Mouse (Mus musculus) liver, embryonic 11.5 days (tissue): ENCODE measurements at regions not wholly inside any gene's neighbourhood (a gene's known extent, or its start where the extent isn't known, plus 50 kb on each side); places are given as distances from the start of the nearest gene placed in this dataset.

Experiments used
- ATAC-seq: fragments of 200-750 bp; cut with Nextera tagmentation; replicated peaks from 2 replicates; pipeline ENCODE4 v1.8.0; 2017; ENCODE audit warnings: moderate number of reproducible peaks, mild to moderate bottlenecking, moderate TSS enrichment, moderate library complexity; ENCODE audit not compliant: low FRiP score
- DNase-seq: peaks from one replicate; pipeline ENCODE4 v3.0.0-alpha.2; 2017; ENCODE audit warnings: low spot score
- H3K27ac ChIP-seq: fragments of 300-500 bp; sonication (generic); 2 replicates; pipeline ENCODE4 v1.5.1; 2014; ENCODE audit warnings: mild to moderate bottlenecking, low read depth, low read length, control low read depth
- H3K27me3 ChIP-seq: fragments of 300-500 bp; sonication (generic); replicated peaks from 2 replicates; pipeline ENCODE4 v1.6.1; 2014; ENCODE audit warnings: low read length, mixed read lengths; ENCODE audit not compliant: control insufficient read depth, insufficient read depth
- H3K36me3 ChIP-seq: fragments of 300-500 bp; sonication (generic); 2 replicates; pipeline ENCODE4 v1.6.1; 2014; ENCODE audit warnings: mild to moderate bottlenecking, low read length, moderate library complexity, mixed read lengths; ENCODE audit not compliant: control insufficient read depth, insufficient read depth
- H3K4me1 ChIP-seq: fragments of 300-500 bp; sonication (generic); replicated peaks from 2 replicates; pipeline ENCODE4 v1.6.1; 2014; ENCODE audit warnings: low read length, mixed read lengths; ENCODE audit not compliant: control insufficient read depth, insufficient read depth
- H3K4me2 ChIP-seq: fragments of 300-500 bp; sonication (generic); 2 replicates; pipeline ENCODE4 v1.6.1; 2014; ENCODE audit warnings: mild to moderate bottlenecking, control low read depth, moderate library complexity
- H3K4me3 ChIP-seq: fragments of 300-500 bp; sonication (generic); 2 replicates; pipeline ENCODE4 v1.5.1; 2014; ENCODE audit warnings: low read depth, low read length, control low read depth
- H3K9ac ChIP-seq: fragments of 300-500 bp; sonication (generic); 2 replicates; pipeline ENCODE4 v1.6.1; 2014; ENCODE audit warnings: low read depth, low read length, control low read depth
- H3K9me3 ChIP-seq: fragments of 300-500 bp; sonication (generic); 2 replicates; pipeline ENCODE4 v1.6.1; 2016; ENCODE audit warnings: low read length, inconsistent platforms, mixed read lengths; ENCODE audit not compliant: control insufficient read depth
- WGBS: fragments of 180-500 bp; shearing (Covaris S2); extraction: QIAGEN DNeasy Blood & Tissue Kit; methylation state at CpG from one replicate; pipeline ENCODE4 v1.1.7; 2014; 5-methylcytosine and 5-hydroxymethylcytosine counted together

- no peaks in the 10 kb centered on the region for H3K36me3 ChIP-seq
- H3K4me3 ChIP-seq: no peak overlapping the region
- no peaks in the 10 kb centered on the region for H3K4me1 ChIP-seq
- no peak overlapping the region for H3K4me2 ChIP-seq
- H3K9me3 ChIP-seq: no peaks in the 10 kb centered on the region
- no peak overlapping the region for H3K27ac ChIP-seq
- ATAC-seq (no peak), DNase-seq (no peak)
- H3K27me3 ChIP-seq: no peaks in the 10 kb centered on the region
- H3K9ac ChIP-seq: no peak overlapping the region
- 64% methylated on average over 7 of the region's 7 CpGs for WGBS
Measured at GRCm38 (mm10) chr7:83014725-83015690, 147.9 kb downstream of the Mex3b start.

GRCm38 (mm10) chr7:83015756-83016155 is 148.6 kb downstream of the Mex3b start:
- H3K4me2 ChIP-seq: no peak overlapping the region
- no peak for ATAC-seq

GRCm38 (mm10) chr7:83016566-83016965 is 149.4 kb downstream of the Mex3b start:
- ATAC-seq (no peak), DNase-seq (no peak)
- Histone ChIP-seq H3K36me3 (no peaks in the 10 kb centered on the region), H3K9me3 (no peaks in the 10 kb centered on the region), H3K27me3 (no peaks in the 10 kb centered on the region), H3K9ac (no peak overlapping the region), H3K4me3 (no peak overlapping the region), H3K27ac (no peak overlapping the region), H3K4me1 (no peaks in the 10 kb centered on the region), H3K4me2 (no peak overlapping the region)
- 47% methylated on average over 4 of the region's 4 CpGs for WGBS

More at GRCm38 (mm10) chr7:83015756-83016155, 148.6 kb downstream of the Mex3b start:
- DNase-seq: no peak
- Histone ChIP-seq H3K36me3 (no peaks in the 10 kb centered on the region), H3K27ac (no peak overlapping the region), H3K9me3 (no peaks in the 10 kb centered on the region), H3K27me3 (no peaks in the 10 kb centered on the region), H3K9ac (no peak overlapping the region), H3K4me1 (no peaks in the 10 kb centered on the region), H3K4me3 (no peak overlapping the region)
- WGBS: 50% methylated on average over 4 of the region's 4 CpGs

GRCm38 (mm10) chr7:83020584-83020983 is 153.5 kb downstream of the Mex3b start:
- no peak overlapping the region for H3K4me2 ChIP-seq
- no peak overlapping the region for H3K4me3 ChIP-seq
- no peak overlapping the region for H3K27ac ChIP-seq
- H3K27me3 ChIP-seq: no peaks in the 10 kb centered on the region
- ATAC-seq (no peak), DNase-seq (no peak)
- H3K9me3 ChIP-seq: no peaks in the 10 kb centered on the region
- 86% methylated on average over 2 of the region's 2 CpGs for WGBS
- H3K4me1 ChIP-seq: no peaks in the 10 kb centered on the region
- no peaks in the 10 kb centered on the region for H3K36me3 ChIP-seq
- no peak overlapping the region for H3K9ac ChIP-seq

- no peaks in the 10 kb centered on the region for H3K36me3 ChIP-seq
- H3K4me2 ChIP-seq: no peak overlapping the region
- ATAC-seq: no peak
- H3K4me3 ChIP-seq: no peak overlapping the region
- no peaks in the 10 kb centered on the region for H3K9me3 ChIP-seq
- no peak for DNase-seq
- H3K9ac ChIP-seq: no peak overlapping the region
- WGBS: 88% methylated on average over 1 of the region's 1 CpGs
- no peaks in the 10 kb centered on the region for H3K4me1 ChIP-seq
- no peaks in the 10 kb centered on the region for H3K27me3 ChIP-seq
- H3K27ac ChIP-seq: no peak overlapping the region
Measured at GRCm38 (mm10) chr7:83023990-83024389, 156.9 kb downstream of the Mex3b start.

GRCm38 (mm10) chr7:83031101-83031500 is 164.0 kb downstream of the Mex3b start:
- Histone ChIP-seq H3K27me3 (no peaks in the 10 kb centered on the region), H3K4me2 (no peak overlapping the region), H3K27ac (no peak overlapping the region), H3K9me3 (no peaks in the 10 kb centered on the region), H3K4me1 (no peaks in the 10 kb centered on the region), H3K9ac (no peak overlapping the region), H3K4me3 (no peak overlapping the region), H3K36me3 (no peaks in the 10 kb centered on the region)
- DNase-seq (no peak), ATAC-seq (no peak)
- 36% methylated on average over 2 of the region's 2 CpGs for WGBS

GRCm38 (mm10) chr7:83032025-83032424 is 164.9 kb downstream of the Mex3b start:
- WGBS: 81% methylated on average over 1 of the region's 1 CpGs
- no peaks in the 10 kb centered on the region for H3K36me3 ChIP-seq
- no peak overlapping the region for H3K27ac ChIP-seq
- no peaks in the 10 kb centered on the region for H3K27me3 ChIP-seq
- H3K9ac ChIP-seq: no peak overlapping the region
- ATAC-seq (no peak), DNase-seq (no peak)
- H3K4me1 ChIP-seq: no peaks in the 10 kb centered on the region
- no peak overlapping the region for H3K4me2 ChIP-seq
- no peak overlapping the region for H3K4me3 ChIP-seq
- H3K9me3 ChIP-seq: no peaks in the 10 kb centered on the region

- WGBS: 85% methylated on average over 2 of the region's 2 CpGs
- DNase-seq (no peak), ATAC-seq (no peak)
- H3K27ac ChIP-seq: no peak overlapping the region
- H3K9ac ChIP-seq: no peak overlapping the region
- no peaks in the 10 kb centered on the region for H3K27me3 ChIP-seq
- H3K36me3 ChIP-seq: no peaks in the 10 kb centered on the region
- no peaks in the 10 kb centered on the region for H3K9me3 ChIP-seq
- H3K4me3 ChIP-seq: no peak overlapping the region
- H3K4me1 ChIP-seq: no peaks in the 10 kb centered on the region
- H3K4me2 ChIP-seq: no peak overlapping the region
Measured at GRCm38 (mm10) chr7:83032924-83033323, 165.8 kb downstream of the Mex3b start.

- Histone ChIP-seq H3K27ac (no peak overlapping the region), H3K4me1 (no peaks in the 10 kb centered on the region), H3K36me3 (no peaks in the 10 kb centered on the region), H3K27me3 (no peaks in the 10 kb centered on the region), H3K4me3 (no peak overlapping the region), H3K9me3 (no peaks in the 10 kb centered on the region), H3K4me2 (no peak overlapping the region), H3K9ac (no peak overlapping the region)
- WGBS: 53% methylated on average over 3 of the region's 3 CpGs
- ATAC-seq (no peak), DNase-seq (no peak)
Measured at GRCm38 (mm10) chr7:83035190-83035589, 168.1 kb downstream of the Mex3b start.
